Mouse (Mus musculus) midbrain, embryonic 10.5 days (tissue): ENCODE data around the gene Hpn. TPM values are rescaled to one million over a fixed set of nuclear protein-coding genes. Genes with fewer than 3 reads are reported as not detected.

ENCODE experiments used
- DNase-seq: peaks from one replicate; pipeline ENCODE4 v3.0.0-alpha.2; 2017; ENCODE audit warnings: low spot score
- H3K27ac ChIP-seq: fragments of 300-500 bp; sonication (generic); replicated peaks from 2 replicates; pipeline ENCODE4 v1.5.1; 2016; ENCODE audit warnings: mild to moderate bottlenecking
- H3K27me3 ChIP-seq: fragments of 300-500 bp; sonication (generic); 2 replicates; pipeline ENCODE4 v1.6.1; 2016; ENCODE audit warnings: low read depth, mild to moderate bottlenecking; ENCODE audit not compliant: poor library complexity, severe bottlenecking
- H3K36me3 ChIP-seq: fragments of 300-500 bp; sonication (generic); 2 replicates; pipeline ENCODE4 v1.6.1; 2016; ENCODE audit warnings: mild to moderate bottlenecking, moderate library complexity
- H3K4me1 ChIP-seq: fragments of 300-500 bp; sonication (generic); 2 replicates; pipeline ENCODE4 v1.6.1; 2016
- H3K4me3 ChIP-seq: fragments of 300-500 bp; sonication (generic); 2 replicates; pipeline ENCODE4 v1.5.1; 2016; ENCODE audit warnings: mild to moderate bottlenecking, moderate library complexity
- H3K9me3 ChIP-seq: fragments of 300-500 bp; sonication (generic); replicated peaks from 2 replicates; pipeline ENCODE4 v1.6.1; 2016; ENCODE audit warnings: mild to moderate bottlenecking
- WGBS: fragments of 180-500 bp; shearing (Covaris S2); methylation state at CpG from one replicate; pipeline ENCODE4 v1.1.7; 2016; 5-methylcytosine and 5-hydroxymethylcytosine counted together
- polyA plus RNA-seq: library from polyadenylated mRNA; unstranded; fragments of >200 nt; fragmentation: Nextera tagmentation; extraction: Ambion mirVana; gene quantifications from 2 replicates; pipeline ENCODE4 v1.2.1, GENCODE M21; 2016

The Hpn gene
- polyA plus RNA-seq = 1.00 and 1.5 TPM in 2 replicates

GRCm38 (mm10) chr7:31115182-31115581, at the start of gene Hpn:
Hpn (minus strand) TSS chr7:31115290.
- DNase-seq = no peak
- Histone ChIP-seq H3K4me1 (peaks cover 38% of the 10 kb centered on the region), H3K27ac (peak within 1 kb of the TSS; percentile 43), H3K4me3 (no peak within 1 kb of the TSS), H3K36me3 (no peaks in the 10 kb centered on the region), H3K9me3 (no peaks in the 10 kb centered on the region), H3K27me3 (peaks cover 21% of the 10 kb centered on the region)
- WGBS = 13% methylated on average over 15 of the region's 15 CpGs

GRCm38 (mm10) chr7:31164748-31165147, 49.7 kb upstream of the Hpn start:
- no peak overlapping the region for H3K27ac ChIP-seq
- WGBS = 77% methylated on average over 1 of the region's 1 CpGs
- H3K4me3 ChIP-seq = no peak overlapping the region
- 0 out of 2 replicates have a peak, but pooled peaks cover 6% of the 10 kb centered on the region for H3K4me1 ChIP-seq
- H3K9me3 ChIP-seq = no peaks in the 10 kb centered on the region
- H3K36me3 ChIP-seq = no peaks in the 10 kb centered on the region
- DNase-seq = no peak
- H3K27me3 ChIP-seq = no peaks in the 10 kb centered on the region

GRCm38 (mm10) chr7:31163666-31164577, 48.8 kb upstream of the Hpn start:
- WGBS = 73% methylated on average over 3 of the region's 3 CpGs
- Histone ChIP-seq H3K4me1 (0 out of 2 replicates have a peak, but pooled peaks cover 6% of the 10 kb centered on the region), H3K9me3 (no peaks in the 10 kb centered on the region), H3K27me3 (no peaks in the 10 kb centered on the region), H3K36me3 (no peaks in the 10 kb centered on the region), H3K27ac (no peak overlapping the region), H3K4me3 (no peak overlapping the region)
- DNase-seq = no peak

GRCm38 (mm10) chr7:31162324-31162723, 47.2 kb upstream of the Hpn start:
- 78% methylated on average over 11 of the region's 11 CpGs for WGBS

GRCm38 (mm10) chr7:31161831-31162230, 46.7 kb upstream of the Hpn start:
- WGBS = 59% methylated on average over 3 of the region's 3 CpGs

More at GRCm38 (mm10) chr7:31162324-31162723, 47.2 kb upstream of the Hpn start:
- Histone ChIP-seq H3K27ac (no peak overlapping the region), H3K4me3 (no peak overlapping the region), H3K36me3 (no peaks in the 10 kb centered on the region), H3K9me3 (no peaks in the 10 kb centered on the region), H3K27me3 (no peaks in the 10 kb centered on the region), H3K4me1 (0 out of 2 replicates have a peak, but pooled peaks cover 6% of the 10 kb centered on the region)
- DNase-seq = no peak

GRCm38 (mm10) chr7:31161246-31161645, 46.2 kb upstream of the Hpn start:
- H3K36me3 ChIP-seq = no peaks in the 10 kb centered on the region
- H3K4me1 ChIP-seq = peaks cover 8% of the 10 kb centered on the region; the same call in 1 of the 2 replicates
- DNase-seq = no peak
- H3K4me3 ChIP-seq = no peak overlapping the region
- no peak overlapping the region for H3K27ac ChIP-seq
- 78% methylated on average over 3 of the region's 3 CpGs for WGBS
- H3K9me3 ChIP-seq = no peaks in the 10 kb centered on the region
- H3K27me3 ChIP-seq = no peaks in the 10 kb centered on the region

More at GRCm38 (mm10) chr7:31161831-31162230, 46.7 kb upstream of the Hpn start:
- H3K27me3 ChIP-seq = no peaks in the 10 kb centered on the region
- H3K27ac ChIP-seq = no peak overlapping the region
- no peak overlapping the region for H3K4me3 ChIP-seq
- H3K36me3 ChIP-seq = no peaks in the 10 kb centered on the region
- no peaks in the 10 kb centered on the region for H3K9me3 ChIP-seq
- 0 out of 2 replicates have a peak, but pooled peaks cover 6% of the 10 kb centered on the region for H3K4me1 ChIP-seq
- no peak for DNase-seq

GRCm38 (mm10) chr7:31160763-31161162, 45.7 kb upstream of the Hpn start:
- no peak for DNase-seq
- Histone ChIP-seq H3K4me3 (no peak overlapping the region), H3K27me3 (no peaks in the 10 kb centered on the region), H3K36me3 (no peaks in the 10 kb centered on the region), H3K9me3 (no peaks in the 10 kb centered on the region), H3K27ac (no peak overlapping the region), H3K4me1 (peaks cover 13% of the 10 kb centered on the region)
- 89% methylated on average over 5 of the region's 5 CpGs for WGBS

- Histone ChIP-seq H3K4me3 (no peak overlapping the region), H3K36me3 (no peaks in the 10 kb centered on the region), H3K27ac (peak overlapping the region; percentile 42; the same call in 1 of the 2 replicates), H3K27me3 (no peaks in the 10 kb centered on the region), H3K4me1 (peaks cover 18% of the 10 kb centered on the region), H3K9me3 (no peaks in the 10 kb centered on the region)
- WGBS = 52% methylated on average over 15 of the region's 19 CpGs
- DNase-seq = no peak
Observed at GRCm38 (mm10) chr7:31156034-31156928, 41.2 kb upstream of the Hpn start.

GRCm38 (mm10) chr7:31155296-31156033, 40.4 kb upstream of the Hpn start, which contains the start of gene Gramd1a:
Gramd1a (minus strand) TSS chr7:31155896.
- H3K4me1 ChIP-seq = peaks cover 23% of the 10 kb centered on the region
- H3K36me3 ChIP-seq = no peaks in the 10 kb centered on the region
- H3K9me3 ChIP-seq = no peaks in the 10 kb centered on the region
- no peak within 1 kb of the TSS for H3K4me3 ChIP-seq
- no peak for DNase-seq
- H3K27ac ChIP-seq = peak within 1 kb of the TSS; percentile 42; the same call in 1 of the 2 replicates
- 75% methylated on average over 5 of the region's 5 CpGs for WGBS
- no peaks in the 10 kb centered on the region for H3K27me3 ChIP-seq

GRCm38 (mm10) chr7:31153536-31154320, 38.6 kb upstream of the Hpn start:
- Histone ChIP-seq H3K4me1 (peaks cover 36% of the 10 kb centered on the region), H3K4me3 (no peak overlapping the region), H3K9me3 (no peaks in the 10 kb centered on the region), H3K27ac (no peak overlapping the region), H3K36me3 (no peaks in the 10 kb centered on the region), H3K27me3 (no peaks in the 10 kb centered on the region)
- 91% methylated on average over 6 of the region's 6 CpGs for WGBS
- DNase-seq = no peak
